Mouse (Mus musculus): ENCODE data around the gene Rnpepl1. TPM values are rescaled to one million over a fixed set of nuclear protein-coding genes. Genes with fewer than 3 reads are reported as not detected.
"Not testable (repeated sequence)": the region's sequence is repeated elsewhere in the genome, so short reads cannot be mapped to it uniquely, and the experiment has no call there.

The Rnpepl1 gene
- polyA plus RNA-seq, 1 experiment from 2014 or later = 19.8 TPM

DNA sequence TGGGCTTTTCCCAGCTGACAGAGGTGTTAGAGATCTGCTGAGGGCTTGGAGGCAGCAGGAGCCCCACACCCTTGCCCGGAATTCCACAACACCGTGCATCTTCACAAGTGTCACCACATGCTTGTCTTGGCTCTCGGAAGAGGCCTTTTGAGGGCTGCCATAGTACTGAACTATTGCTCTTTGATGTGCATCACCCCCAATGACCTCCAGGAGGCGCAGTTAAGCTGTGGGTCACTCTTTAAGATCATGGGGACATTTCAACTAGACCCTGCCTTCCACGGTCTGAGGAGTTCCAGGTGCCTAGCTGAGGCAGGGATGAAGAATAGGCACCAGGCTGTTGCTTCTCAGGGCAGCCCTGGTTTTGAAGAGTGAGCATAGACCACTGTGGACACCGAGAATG is 38.8 kb downstream of the Rnpepl1 start:
- no peaks in the 10 kb centered on the region for H3K9me3 ChIP-seq (ENCODE audit: control insufficient read depth, low read length)
- no peak overlapping the region for H3K4me2 ChIP-seq (ENCODE audit: low read depth, low read length)
- H3K27ac ChIP-seq (ENCODE audit: low read length) = no peak overlapping the region
- 46% methylated on average over 6 of the region's 6 CpGs for WGBS
- no peak overlapping the region for H3K4me3 ChIP-seq (ENCODE audit: low read length)
- H3K9ac ChIP-seq (ENCODE audit: low read length) = no peak overlapping the region
- H3K36me3 ChIP-seq (ENCODE audit: control insufficient read depth, insufficient read depth, low read length) = peaks cover 16% of the 10 kb centered on the region
- no peaks in the 10 kb centered on the region for H3K4me1 ChIP-seq (replicated peaks; ENCODE audit: control insufficient read depth, insufficient read depth, low read length)
- H3K27me3 ChIP-seq (ENCODE audit: control insufficient read depth, insufficient read depth, low read depth, low read length) = no peaks in the 10 kb centered on the region
- no peak for ATAC-seq (ENCODE audit: low read depth)

DNA sequence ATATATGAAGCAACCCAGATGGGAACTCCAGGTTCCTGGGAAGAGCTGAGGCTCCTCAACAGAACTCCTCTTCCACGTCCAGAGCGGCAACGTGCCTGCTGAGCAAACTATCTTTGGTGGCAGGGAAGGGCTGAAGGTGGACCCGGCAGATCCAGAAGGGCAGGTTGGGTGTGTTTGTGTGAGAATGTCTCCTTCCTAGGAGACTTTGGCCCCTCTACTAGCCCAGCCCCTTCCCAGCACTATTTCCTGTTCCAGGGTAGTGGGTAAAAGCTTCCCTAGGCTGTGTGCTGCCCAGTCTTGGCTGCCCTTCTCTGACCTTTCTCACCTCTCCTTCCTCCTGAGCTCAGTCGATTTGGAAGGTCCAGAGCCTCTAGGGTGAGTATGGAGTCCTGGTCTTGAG is 40.0 kb downstream of the Rnpepl1 start, which contains the start of gene Gpr35:
Gene Gpr35 (plus strand): TSS at position 259 of the 400 bp plus-strand sequence.
- Histone ChIP-seq H3K4me3 (ENCODE audit: low read length) (no peak within 1 kb of the TSS), H3K27me3 (ENCODE audit: control insufficient read depth, insufficient read depth, low read depth, low read length) (no peaks in the 10 kb centered on the region), H3K36me3 (ENCODE audit: control insufficient read depth, insufficient read depth, low read length) (peaks cover 7% of the 10 kb centered on the region), H3K9me3 (ENCODE audit: control insufficient read depth, low read length) (no peaks in the 10 kb centered on the region), H3K4me2 (ENCODE audit: low read depth, low read length) (no peak within 1 kb of the TSS), H3K9ac (ENCODE audit: low read length) (no peak within 1 kb of the TSS), H3K4me1 (replicated peaks; ENCODE audit: control insufficient read depth, insufficient read depth, low read length) (no peaks in the 10 kb centered on the region), H3K27ac (ENCODE audit: low read length) (no peak within 1 kb of the TSS)
- no peak for ATAC-seq (ENCODE audit: low read depth)
- WGBS = 39% methylated on average over 5 of the region's 5 CpGs

DNA sequence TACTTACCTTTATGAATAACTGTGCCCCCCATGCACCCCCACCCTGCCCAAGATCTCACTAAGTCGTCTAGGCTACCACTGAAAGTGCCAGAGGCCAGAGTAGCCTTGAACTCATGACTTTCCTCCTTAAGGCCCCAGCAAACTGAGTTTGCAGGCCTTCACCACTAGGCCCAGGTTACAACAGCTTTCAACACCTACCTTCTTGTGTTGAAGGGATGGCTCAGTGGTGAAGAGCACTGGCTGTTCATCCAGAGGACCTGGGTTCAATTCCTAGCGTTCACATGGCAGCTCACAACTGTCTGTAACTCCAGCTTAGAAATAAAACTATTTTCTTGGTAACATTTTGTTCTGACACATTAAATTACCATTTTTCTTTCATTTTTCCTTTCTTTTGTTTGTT is 43.1 kb downstream of the Rnpepl1 start:
- H3K4me2 ChIP-seq (ENCODE audit: low read depth, low read length) = no peak overlapping the region
- no peak overlapping the region for H3K27ac ChIP-seq (ENCODE audit: low read length)
- H3K36me3 ChIP-seq (ENCODE audit: control insufficient read depth, insufficient read depth, low read length) = no peaks in the 10 kb centered on the region
- no peaks in the 10 kb centered on the region for H3K27me3 ChIP-seq (ENCODE audit: control insufficient read depth, insufficient read depth, low read depth, low read length)
- H3K9me3 ChIP-seq (ENCODE audit: control insufficient read depth, low read length) = no peaks in the 10 kb centered on the region
- 61% methylated on average over 2 of the region's 2 CpGs for WGBS
- no peak overlapping the region for H3K4me3 ChIP-seq (ENCODE audit: low read length)
- no peak for ATAC-seq (ENCODE audit: low read depth)
- H3K9ac ChIP-seq (ENCODE audit: low read length) = no peak overlapping the region
- H3K4me1 ChIP-seq (replicated peaks; ENCODE audit: control insufficient read depth, insufficient read depth, low read length) = no peaks in the 10 kb centered on the region

DNA sequence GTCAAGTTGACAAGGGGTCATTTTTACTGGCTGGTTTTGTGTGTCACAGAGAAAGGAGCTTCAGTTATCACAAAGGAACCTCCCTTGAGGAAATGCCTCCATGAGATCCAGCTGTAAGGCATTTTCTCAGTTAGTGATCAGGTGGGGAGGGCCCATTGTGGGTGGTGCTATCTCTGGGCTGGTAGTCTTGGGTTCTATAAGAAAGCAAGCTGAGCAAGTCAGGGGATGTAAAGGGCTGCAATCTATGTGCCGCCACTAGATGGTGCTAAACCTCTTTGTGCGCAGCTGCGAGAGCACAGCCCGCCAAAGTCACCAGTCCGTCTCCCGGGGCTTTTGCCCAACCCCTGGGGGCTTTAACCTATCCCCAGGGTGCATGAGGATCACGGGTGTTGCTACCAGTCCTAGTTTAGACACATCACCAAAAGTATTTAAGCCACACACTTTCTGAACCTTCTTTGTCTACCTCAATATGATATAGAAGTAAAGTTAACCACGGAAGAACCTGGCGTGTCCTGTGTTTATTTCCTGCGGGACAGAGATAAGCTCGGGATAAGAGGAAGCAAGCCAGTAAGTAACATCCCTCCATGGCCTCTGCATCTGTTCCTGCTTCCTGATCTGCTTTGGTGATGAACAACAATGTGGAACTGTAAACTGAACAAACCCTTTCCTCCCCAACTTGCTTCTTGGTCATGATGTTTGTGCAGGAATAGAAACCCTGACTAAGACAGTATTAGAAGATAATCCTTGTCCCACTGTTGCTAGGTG is 46.2 kb downstream of the Rnpepl1 start:
- not testable (repeated sequence) for H3K4me1 ChIP-seq (replicated peaks; ENCODE audit: control insufficient read depth, insufficient read depth, low read length)
- WGBS = 3% methylated on average over 11 of the region's 11 CpGs
- H3K9ac ChIP-seq (ENCODE audit: low read length) = peak overlapping the region; percentile 19; the same call in 1 of the 2 replicates

DNA sequence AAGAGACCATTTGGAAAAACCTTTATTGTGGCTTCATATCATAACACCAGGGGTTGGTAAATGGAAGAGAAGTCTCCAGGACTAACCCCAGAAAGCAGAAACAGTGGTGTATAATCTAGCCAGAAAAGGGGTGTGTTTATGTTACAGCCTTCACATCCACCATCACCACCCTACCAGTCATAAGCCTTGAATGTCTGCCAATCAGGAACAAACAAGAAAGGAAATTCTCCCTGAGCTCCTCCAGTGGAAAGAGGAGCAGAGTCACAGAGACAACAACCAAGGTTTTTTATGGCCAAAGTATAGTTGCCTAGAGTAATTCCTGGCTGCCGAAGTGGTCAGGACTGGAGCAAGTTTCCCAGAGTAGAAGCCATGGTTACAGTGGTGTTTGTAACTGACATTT is 48.4 kb downstream of the Rnpepl1 start:
- no peak overlapping the region for H3K27ac ChIP-seq (ENCODE audit: low read length)
- H3K4me1 ChIP-seq (replicated peaks; ENCODE audit: control insufficient read depth, insufficient read depth, low read length) = no peaks in the 10 kb centered on the region
- H3K9ac ChIP-seq (ENCODE audit: low read length) = no peak overlapping the region
- H3K36me3 ChIP-seq (ENCODE audit: control insufficient read depth, insufficient read depth, low read length) = no peaks in the 10 kb centered on the region
- no peak for ATAC-seq (ENCODE audit: low read depth)
- H3K27me3 ChIP-seq (ENCODE audit: control insufficient read depth, insufficient read depth, low read depth, low read length) = no peaks in the 10 kb centered on the region
- no peaks in the 10 kb centered on the region for H3K9me3 ChIP-seq (ENCODE audit: control insufficient read depth, low read length)
- 76% methylated on average over 1 of the region's 1 CpGs for WGBS
- no peak overlapping the region for H3K4me2 ChIP-seq (ENCODE audit: low read depth, low read length)
- no peak overlapping the region for H3K4me3 ChIP-seq (ENCODE audit: low read length)

More for the DNA sequence above, 46.2 kb downstream of the Rnpepl1 start:
- not testable (repeated sequence) for H3K27ac ChIP-seq (ENCODE audit: low read length); H3K27me3 ChIP-seq (ENCODE audit: control insufficient read depth, insufficient read depth, low read depth, low read length); H3K36me3 ChIP-seq (ENCODE audit: control insufficient read depth, insufficient read depth, low read length); H3K9me3 ChIP-seq (ENCODE audit: control insufficient read depth, low read length)
- H3K4me2 ChIP-seq (ENCODE audit: low read depth, low read length) = peak overlapping the region; percentile 47
- peak; percentile 23; the same call in 1 of the 2 replicates for ATAC-seq (ENCODE audit: low read depth)
- H3K4me3 ChIP-seq (ENCODE audit: low read length) = peak overlapping the region; percentile 19

DNA sequence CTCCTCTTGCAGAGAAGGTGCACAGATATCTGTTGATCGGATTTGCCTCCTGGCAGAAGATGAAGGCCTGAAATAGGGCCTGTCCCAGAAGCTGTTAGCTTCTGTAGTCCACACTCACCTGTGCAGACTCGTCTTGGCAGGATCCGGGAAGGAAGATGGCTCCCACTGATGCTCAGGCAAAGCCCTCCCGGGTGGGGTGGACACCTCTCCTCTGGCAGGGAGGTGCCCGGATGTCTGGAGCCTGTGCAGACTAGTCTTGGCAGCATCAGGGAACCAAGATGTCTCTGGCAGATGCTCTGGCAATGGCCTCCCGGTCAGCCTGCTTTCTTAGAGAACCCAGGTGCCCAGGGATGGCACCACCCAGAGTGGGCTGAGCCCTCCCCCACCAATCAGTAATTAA is 60.2 kb downstream of the Rnpepl1 start:
- not testable (repeated sequence) for H3K36me3 ChIP-seq (ENCODE audit: control insufficient read depth, insufficient read depth, low read length); H3K27me3 ChIP-seq (ENCODE audit: control insufficient read depth, insufficient read depth, low read depth, low read length); H3K27ac ChIP-seq (ENCODE audit: low read length); H3K9ac ChIP-seq (ENCODE audit: low read length); H3K4me1 ChIP-seq (replicated peaks; ENCODE audit: control insufficient read depth, insufficient read depth, low read length); H3K9me3 ChIP-seq (ENCODE audit: control insufficient read depth, low read length); ATAC-seq (ENCODE audit: low read depth); H3K4me2 ChIP-seq (ENCODE audit: low read depth, low read length); H3K4me3 ChIP-seq (ENCODE audit: low read length)
- 86% methylated on average over 6 of the region's 6 CpGs for WGBS

DNA sequence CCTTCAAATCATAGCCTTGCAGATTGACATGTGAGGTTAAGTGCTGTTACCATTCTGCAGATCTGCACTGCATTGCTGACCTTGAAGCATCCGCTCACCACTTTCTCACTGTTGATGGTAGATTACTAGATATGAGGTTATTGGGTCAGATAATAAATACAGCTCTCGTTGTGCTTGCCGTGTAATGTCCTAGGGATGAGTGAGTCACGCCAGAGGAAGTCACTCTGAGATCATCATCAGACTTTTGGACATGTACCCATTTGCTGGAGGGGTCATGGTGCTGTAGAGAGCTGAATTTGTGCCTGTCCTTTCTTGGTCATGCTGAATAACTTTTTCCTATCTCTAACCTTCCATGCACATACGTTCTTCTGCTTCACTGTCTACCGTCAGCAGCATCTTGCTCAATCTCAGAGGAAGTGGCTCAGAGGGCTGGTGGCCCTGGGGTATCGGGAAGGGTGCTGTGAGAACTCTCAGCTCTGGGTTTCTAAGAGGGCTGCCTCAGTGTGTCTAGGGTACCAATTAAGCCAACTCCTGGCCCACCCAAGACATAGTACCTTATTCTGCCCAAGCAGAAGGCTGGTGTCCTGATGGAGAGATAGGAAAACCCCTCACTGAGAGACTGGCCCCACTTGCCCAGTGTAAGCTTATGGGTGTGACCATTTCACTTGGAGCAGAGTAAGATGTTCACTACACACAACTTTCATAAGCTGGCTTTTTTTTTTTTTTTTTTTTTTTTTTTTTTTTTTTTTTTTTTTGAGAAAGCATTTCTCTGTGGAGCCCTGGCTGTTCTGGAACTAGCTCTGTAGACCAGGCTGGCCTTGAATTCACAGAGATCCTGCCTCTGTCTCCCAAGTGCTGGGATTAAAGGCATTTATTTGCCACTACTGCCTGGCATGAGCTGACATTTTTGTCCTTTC is 61.6 kb downstream of the Rnpepl1 start:
- Histone ChIP-seq H3K4me3 (ENCODE audit: low read length) (no peak overlapping the region), H3K36me3 (ENCODE audit: control insufficient read depth, insufficient read depth, low read length) (no peaks in the 10 kb centered on the region), H3K27me3 (ENCODE audit: control insufficient read depth, insufficient read depth, low read depth, low read length) (no peaks in the 10 kb centered on the region), H3K4me2 (ENCODE audit: low read depth, low read length) (no peak overlapping the region), H3K4me1 (replicated peaks; ENCODE audit: control insufficient read depth, insufficient read depth, low read length) (peaks cover 12% of the 10 kb centered on the region), H3K27ac (ENCODE audit: low read length) (no peak overlapping the region; the same call in 1 of the 2 replicates), H3K9me3 (ENCODE audit: control insufficient read depth, low read length) (no peaks in the 10 kb centered on the region), H3K9ac (ENCODE audit: low read length) (no peak overlapping the region)
- ATAC-seq (ENCODE audit: low read depth) = no peak
- WGBS = 80% methylated on average over 7 of the region's 7 CpGs

DNA sequence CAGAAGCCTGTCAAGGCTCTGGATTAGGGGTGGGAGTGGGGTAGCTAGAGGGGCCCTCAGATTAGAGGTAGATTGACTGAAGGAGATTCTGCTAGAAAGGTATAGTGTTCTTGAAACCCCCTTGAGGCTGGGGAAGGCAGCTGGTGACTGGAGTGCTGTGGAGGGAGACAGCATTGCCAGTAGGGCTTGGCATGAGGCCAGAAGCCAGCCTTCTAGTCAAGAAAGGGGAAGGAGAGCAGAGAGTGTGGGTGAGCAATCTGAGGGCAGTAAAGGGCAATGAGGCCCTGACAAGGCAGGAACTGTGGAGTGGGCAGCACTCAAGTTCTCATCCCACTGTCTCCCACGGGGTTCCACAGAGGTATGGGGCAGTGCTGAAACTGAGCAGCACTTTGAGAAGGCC is 62.3 kb downstream of the Rnpepl1 start:
- H3K27ac ChIP-seq (ENCODE audit: low read length) = no peak overlapping the region; the same call in 1 of the 2 replicates
- H3K9ac ChIP-seq (ENCODE audit: low read length) = no peak overlapping the region
- ATAC-seq (ENCODE audit: low read depth) = peak; percentile 82

More for the DNA sequence above, 62.3 kb downstream of the Rnpepl1 start:
- no peak overlapping the region for H3K4me3 ChIP-seq (ENCODE audit: low read length)
- no peaks in the 10 kb centered on the region for H3K9me3 ChIP-seq (ENCODE audit: control insufficient read depth, low read length)
- H3K27me3 ChIP-seq (ENCODE audit: control insufficient read depth, insufficient read depth, low read depth, low read length) = no peaks in the 10 kb centered on the region
- H3K36me3 ChIP-seq (ENCODE audit: control insufficient read depth, insufficient read depth, low read length) = no peaks in the 10 kb centered on the region
- no peak overlapping the region for H3K4me2 ChIP-seq (ENCODE audit: low read depth, low read length)
- 20% methylated on average over 1 of the region's 1 CpGs for WGBS
- peaks cover 12% of the 10 kb centered on the region for H3K4me1 ChIP-seq (replicated peaks; ENCODE audit: control insufficient read depth, insufficient read depth, low read length)

All from lung, embryonic 16.5 days (tissue).